Comparison of ENCODE assay signal across 28 mouse cellular contexts in genomic region chr8:61175876-61176275, GRCm38 (mm10).
"Had no signal": no experiment of that assay in that cellular context is flagged by ENCODE, and none has a peak within 500 bp of the region (broad histone marks: within the 10 kb centered on the region; RNA-seq: fewer than 3 reads in every experiment).

No protein-coding gene starts in this region.

- H3K4me3 ChIP-seq: embryonic facial prominence, embryonic 10.5 days; embryonic facial prominence, embryonic 12.5 days; embryonic facial prominence, embryonic 13.5 days; embryonic facial prominence, embryonic 15.5 days; erythroblast, embryonic 14.5 days; forebrain, embryonic 10.5 days; forebrain, embryonic 12.5 days; forebrain, embryonic 13.5 days; forebrain, embryonic 15.5 days; gastrocnemius, adult 2 months; heart, adult 2 months had no signal

- ATAC-seq: forebrain, embryonic 13.5 days; forebrain, embryonic 14.5 days; forebrain, embryonic 15.5 days; forebrain, embryonic 16.5 days; forebrain, postnatal 0 days had no signal

- H3K4me2 ChIP-seq: embryonic facial prominence, embryonic 12.5 days; embryonic facial prominence, embryonic 13.5 days; embryonic facial prominence, embryonic 15.5 days; forebrain, embryonic 12.5 days; forebrain, embryonic 13.5 days; forebrain, embryonic 15.5 days had no signal

- H3K4me1 ChIP-seq: embryonic facial prominence, embryonic 10.5 days; embryonic facial prominence, embryonic 12.5 days; embryonic facial prominence, embryonic 15.5 days had no signal

- H3K27ac ChIP-seq: embryonic facial prominence, embryonic 10.5 days; embryonic facial prominence, embryonic 12.5 days; embryonic facial prominence, embryonic 13.5 days; embryonic facial prominence, embryonic 15.5 days; forebrain, embryonic 10.5 days; forebrain, embryonic 12.5 days; forebrain, embryonic 13.5 days; forebrain, embryonic 15.5 days; gastrocnemius, adult 2 months; heart, adult 2 months had no signal

- H3K9ac ChIP-seq: embryonic facial prominence, embryonic 12.5 days; embryonic facial prominence, embryonic 13.5 days; embryonic facial prominence, embryonic 15.5 days; forebrain, embryonic 12.5 days; forebrain, embryonic 13.5 days; forebrain, embryonic 15.5 days; forebrain, postnatal 0 days had no signal

- DNase-seq: cerebellum, adult 18-20 months; cerebellum, adult 2 months; cerebellum, adult 8-10 months; cerebellum, adult 9-10 months; cerebellum, adult 9-11 months; cerebellum, postnatal 14 days; cerebellum, postnatal 25 days; cerebellum, postnatal 36 days; embryo, embryonic 11 days; forebrain, postnatal 0 days; gastrocnemius, adult 2 months; gastrocnemius, postnatal 10 days; gastrocnemius, postnatal 14 days; gastrocnemius, postnatal 25 days; gastrocnemius, postnatal 36 days; heart, adult 18-20 months; heart, adult 2 months had no signal

- H3K27me3 ChIP-seq: embryonic facial prominence, embryonic 12.5 days; embryonic facial prominence, embryonic 13.5 days; embryonic facial prominence, embryonic 15.5 days; forebrain, embryonic 13.5 days; forebrain, embryonic 15.5 days had no signal

- H3K36me3 ChIP-seq: embryonic facial prominence, embryonic 10.5 days; embryonic facial prominence, embryonic 12.5 days; embryonic facial prominence, embryonic 13.5 days; embryonic facial prominence, embryonic 15.5 days; forebrain, embryonic 10.5 days; forebrain, embryonic 12.5 days; forebrain, embryonic 15.5 days had no signal

- H3K9me3 ChIP-seq: embryonic facial prominence, embryonic 10.5 days; embryonic facial prominence, embryonic 12.5 days; embryonic facial prominence, embryonic 13.5 days; embryonic facial prominence, embryonic 15.5 days; forebrain, embryonic 10.5 days; forebrain, embryonic 12.5 days; forebrain, embryonic 13.5 days; forebrain, embryonic 15.5 days had no signal
